Mouse (Mus musculus): ENCODE measurements around the gene Cryba4. TPM values are rescaled to one million over a fixed set of nuclear protein-coding genes. Genes with fewer than 3 reads are reported as not detected.

Gene Cryba4
- polyA plus RNA-seq, 1 experiment: not detected

DNA sequence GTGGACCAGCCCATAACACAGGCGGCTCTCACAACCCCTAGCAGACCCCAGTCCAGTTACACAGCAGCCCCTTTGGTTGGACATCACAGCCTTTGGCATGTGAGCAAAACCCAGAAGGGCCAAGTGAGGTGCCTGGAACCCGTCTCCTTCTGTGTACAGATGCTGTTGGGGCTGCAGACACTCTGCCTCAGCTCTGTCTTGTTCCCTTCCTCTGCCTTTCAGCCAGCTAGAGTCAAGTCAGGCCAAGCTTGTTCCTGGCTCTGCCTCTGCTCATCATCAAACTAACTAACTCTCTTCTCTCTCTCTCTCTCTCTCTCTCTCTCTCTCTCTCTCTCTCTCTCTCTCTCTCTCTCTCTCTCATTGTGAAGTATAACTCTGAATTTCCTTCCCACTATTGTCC, 15.7 kb downstream of the Cryba4 start:
- Histone ChIP-seq H3K36me3 (ENCODE audit: control insufficient read depth) (no peaks in the 10 kb centered on the region), H3K27me3 (ENCODE audit: control insufficient read depth) (peaks cover 22% of the 10 kb centered on the region), H3K4me1 (ENCODE audit: control insufficient read depth) (peaks cover 19% of the 10 kb centered on the region), H3K4me3 (replicated peaks) (no peak overlapping the region), H3K9me3 (ENCODE audit: control insufficient read depth, low read length) (peaks cover 5% of the 10 kb centered on the region; the same call in 1 of the 2 replicates)
- no peak for TF ChIP-seq TAL1 (IDR thresholded peaks at IDR 0.05; ENCODE audit: low read length)
- no peak for TF ChIP-seq GATA1 (IDR thresholded peaks at IDR 0.05; ENCODE audit: low read length)

DNA sequence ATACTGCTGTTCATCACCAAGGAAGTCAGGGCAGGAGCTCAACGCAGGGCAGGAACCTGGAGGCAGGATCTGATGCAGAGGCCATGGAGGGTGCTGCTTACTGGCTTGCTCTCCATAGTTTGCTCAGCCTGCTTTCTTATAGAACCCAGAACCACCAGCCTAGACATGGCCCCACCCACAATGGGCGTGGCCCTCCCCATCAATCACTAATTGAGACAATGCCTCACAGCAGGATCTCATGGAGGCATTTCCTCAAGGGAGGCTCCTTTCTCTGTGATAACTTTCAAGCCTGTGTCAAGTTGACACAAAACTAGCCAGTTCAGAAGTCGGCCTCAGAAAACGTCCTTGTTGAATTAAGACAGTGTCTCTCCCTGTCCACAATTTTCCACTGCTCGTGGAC, 16.5 kb downstream of the Cryba4 start:
- Histone ChIP-seq H3K36me3 (ENCODE audit: control insufficient read depth) (no peaks in the 10 kb centered on the region), H3K9me3 (ENCODE audit: control insufficient read depth, low read length) (peaks cover 5% of the 10 kb centered on the region; the same call in 1 of the 2 replicates), H3K27me3 (ENCODE audit: control insufficient read depth) (peaks cover 30% of the 10 kb centered on the region), H3K4me3 (replicated peaks) (no peak overlapping the region), H3K4me1 (ENCODE audit: control insufficient read depth) (peaks cover 11% of the 10 kb centered on the region)
- no peak for TF ChIP-seq GATA1 (IDR thresholded peaks at IDR 0.05; ENCODE audit: low read length)
- TF ChIP-seq TAL1 (IDR thresholded peaks at IDR 0.05; ENCODE audit: low read length): no peak

DNA sequence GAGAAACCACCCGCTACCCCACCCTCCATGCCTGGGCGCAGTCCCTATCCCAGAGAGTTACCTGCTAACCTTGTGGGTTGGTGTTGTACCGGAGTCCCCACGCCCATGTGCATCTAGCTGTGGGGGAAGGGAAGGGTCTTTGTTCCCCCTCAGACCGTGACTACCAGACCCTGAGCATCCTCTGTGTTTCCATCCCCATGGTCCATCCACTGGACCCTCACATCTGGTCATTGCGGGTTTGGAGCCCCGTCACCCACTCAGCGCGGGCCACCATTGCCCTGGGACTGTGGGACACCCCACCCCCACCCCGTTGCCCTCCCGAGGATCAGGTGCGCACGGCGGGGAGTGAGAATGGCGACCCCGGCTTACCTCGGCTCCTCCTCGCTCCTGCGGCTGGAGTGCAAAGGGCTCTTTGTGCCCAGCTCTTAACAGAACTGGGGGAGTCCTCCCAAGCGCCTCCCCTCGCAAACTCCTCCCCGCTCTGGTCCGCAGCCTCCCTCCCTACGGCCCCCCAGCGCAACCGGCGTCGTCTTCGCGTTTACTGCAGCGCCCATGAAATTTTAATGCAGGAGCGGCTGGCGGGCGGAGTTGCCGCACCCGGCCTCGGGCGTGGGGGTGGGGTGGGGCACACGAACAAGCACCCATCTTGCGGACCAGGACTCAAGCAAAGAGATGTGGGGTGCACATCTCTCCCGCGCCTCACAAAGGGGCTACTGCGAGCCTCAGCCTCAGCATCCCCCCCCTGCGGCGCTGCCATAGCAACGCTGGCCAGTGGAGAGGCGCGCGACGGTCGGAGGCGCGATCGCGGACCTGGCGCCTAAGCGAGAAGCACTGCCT, 23.9 kb downstream of the Cryba4 start:
- Histone ChIP-seq H3K36me3 (ENCODE audit: control insufficient read depth) (no peaks in the 10 kb centered on the region), H3K9me3 (ENCODE audit: control insufficient read depth, low read length) (no peaks in the 10 kb centered on the region), H3K4me1 (ENCODE audit: control insufficient read depth) (no peaks in the 10 kb centered on the region), H3K27me3 (ENCODE audit: control insufficient read depth) (peaks cover 76% of the 10 kb centered on the region), H3K4me3 (replicated peaks) (no peak overlapping the region)
- TF ChIP-seq GATA1 (IDR thresholded peaks at IDR 0.05; ENCODE audit: low read length) (no peak), TAL1 (IDR thresholded peaks at IDR 0.05; ENCODE audit: low read length) (no peak)

DNA sequence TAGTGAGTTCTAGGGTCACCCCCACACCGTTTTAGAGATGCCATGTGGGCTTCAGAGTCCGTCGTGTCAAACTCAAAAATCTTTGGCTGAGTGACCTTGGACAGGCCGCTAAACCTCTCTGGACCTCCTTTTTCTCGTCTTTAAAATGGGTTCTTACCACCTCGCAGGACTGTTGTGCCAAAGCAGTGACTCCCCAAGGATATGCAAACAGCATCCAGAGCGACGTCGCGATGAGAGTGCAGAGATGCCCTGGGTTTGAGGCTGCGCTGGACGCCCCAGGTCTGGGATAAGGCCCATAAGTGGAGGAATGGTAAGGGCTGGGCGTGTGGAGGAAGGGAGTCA, 24.4 kb downstream of the Cryba4 start:
- Histone ChIP-seq H3K27me3 (ENCODE audit: control insufficient read depth) (peaks cover 76% of the 10 kb centered on the region), H3K4me3 (replicated peaks) (no peak overlapping the region), H3K9me3 (ENCODE audit: control insufficient read depth, low read length) (no peaks in the 10 kb centered on the region), H3K4me1 (ENCODE audit: control insufficient read depth) (no peaks in the 10 kb centered on the region), H3K36me3 (ENCODE audit: control insufficient read depth) (no peaks in the 10 kb centered on the region)
- TF ChIP-seq GATA1 (IDR thresholded peaks at IDR 0.05; ENCODE audit: low read length) (no peak), TAL1 (IDR thresholded peaks at IDR 0.05; ENCODE audit: low read length) (no peak)

DNA sequence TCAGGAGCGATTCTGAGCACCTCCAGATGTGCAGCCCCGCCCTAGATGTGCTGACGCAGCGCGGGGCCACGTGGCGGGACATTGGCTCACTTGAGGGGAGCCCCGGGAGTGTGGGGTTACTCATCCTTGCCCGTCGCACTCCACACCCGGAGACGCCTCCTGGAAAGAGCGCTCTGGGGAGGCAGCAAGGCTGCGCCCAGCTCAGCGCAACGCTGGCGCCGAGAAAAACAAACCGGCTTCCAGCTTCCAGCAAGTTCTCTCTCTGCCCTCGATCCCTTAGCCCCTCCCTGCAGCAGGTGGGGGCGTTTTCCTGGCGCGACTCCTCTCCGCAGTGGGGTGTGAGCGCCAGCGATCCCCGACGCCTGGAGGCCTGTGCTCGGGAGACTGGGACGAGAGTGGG, 25.0 kb downstream of the Cryba4 start:
- TF ChIP-seq TAL1 (IDR thresholded peaks at IDR 0.05; ENCODE audit: low read length) (no peak), GATA1 (IDR thresholded peaks at IDR 0.05; ENCODE audit: low read length) (no peak)
- no peak overlapping the region for H3K4me3 ChIP-seq (replicated peaks)
- H3K36me3 ChIP-seq (ENCODE audit: control insufficient read depth): no peaks in the 10 kb centered on the region
- H3K4me1 ChIP-seq (ENCODE audit: control insufficient read depth): no peaks in the 10 kb centered on the region
- no peaks in the 10 kb centered on the region for H3K9me3 ChIP-seq (ENCODE audit: control insufficient read depth, low read length)
- peaks cover 76% of the 10 kb centered on the region for H3K27me3 ChIP-seq (ENCODE audit: control insufficient read depth)

DNA sequence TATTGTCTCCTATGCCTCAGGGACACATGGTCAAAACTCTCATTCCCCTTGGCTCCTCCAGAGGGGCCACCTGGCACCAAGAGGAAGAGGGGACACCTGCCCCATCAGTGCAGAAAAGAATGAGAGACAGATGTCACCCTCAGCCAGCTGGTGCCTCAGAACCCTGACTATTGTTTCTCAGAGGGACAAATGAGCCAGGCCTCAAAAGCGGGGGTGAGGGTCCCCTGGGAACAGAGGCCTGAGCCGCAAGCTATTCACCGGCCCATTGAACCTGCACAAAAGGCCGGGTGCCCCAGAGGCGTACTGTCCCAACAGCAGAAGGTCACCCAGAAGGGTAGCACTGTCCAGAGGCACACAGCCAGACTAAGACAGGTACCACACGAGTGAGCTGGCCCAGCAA, 26.7 kb downstream of the Cryba4 start:
- Histone ChIP-seq H3K4me3 (replicated peaks) (no peak overlapping the region), H3K4me1 (ENCODE audit: control insufficient read depth) (no peaks in the 10 kb centered on the region), H3K9me3 (ENCODE audit: control insufficient read depth, low read length) (no peaks in the 10 kb centered on the region), H3K36me3 (ENCODE audit: control insufficient read depth) (no peaks in the 10 kb centered on the region), H3K27me3 (ENCODE audit: control insufficient read depth) (peaks cover 62% of the 10 kb centered on the region)
- TF ChIP-seq TAL1 (IDR thresholded peaks at IDR 0.05; ENCODE audit: low read length) (no peak), GATA1 (IDR thresholded peaks at IDR 0.05; ENCODE audit: low read length) (no peak)

DNA sequence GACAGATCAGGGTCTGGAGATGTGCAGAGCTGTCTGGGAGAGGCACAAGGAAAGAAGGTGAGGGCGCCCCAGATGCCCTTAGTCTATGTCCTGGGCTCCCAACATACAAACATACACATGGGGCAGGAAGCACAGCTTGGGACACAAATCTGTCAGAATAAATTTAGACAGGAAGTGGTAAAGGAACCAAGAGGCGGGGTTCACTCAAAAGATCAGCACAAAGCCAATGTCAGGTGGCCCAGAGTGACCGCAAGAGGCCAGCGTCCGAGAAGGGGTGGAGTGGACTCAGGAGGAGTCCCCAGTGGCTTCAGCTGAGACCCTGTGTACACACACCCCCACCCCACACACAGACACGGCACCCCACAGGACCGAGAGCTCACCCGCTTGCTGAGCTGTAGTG, 32.1 kb downstream of the Cryba4 start:
- Histone ChIP-seq H3K4me1 (ENCODE audit: control insufficient read depth) (no peaks in the 10 kb centered on the region), H3K36me3 (ENCODE audit: control insufficient read depth) (no peaks in the 10 kb centered on the region), H3K27me3 (ENCODE audit: control insufficient read depth) (peaks cover 11% of the 10 kb centered on the region), H3K4me3 (replicated peaks) (no peak overlapping the region), H3K9me3 (ENCODE audit: control insufficient read depth, low read length) (no peaks in the 10 kb centered on the region)
- TF ChIP-seq GATA1 (IDR thresholded peaks at IDR 0.05; ENCODE audit: low read length): no peak
- no peak for TF ChIP-seq TAL1 (IDR thresholded peaks at IDR 0.05; ENCODE audit: low read length)

DNA sequence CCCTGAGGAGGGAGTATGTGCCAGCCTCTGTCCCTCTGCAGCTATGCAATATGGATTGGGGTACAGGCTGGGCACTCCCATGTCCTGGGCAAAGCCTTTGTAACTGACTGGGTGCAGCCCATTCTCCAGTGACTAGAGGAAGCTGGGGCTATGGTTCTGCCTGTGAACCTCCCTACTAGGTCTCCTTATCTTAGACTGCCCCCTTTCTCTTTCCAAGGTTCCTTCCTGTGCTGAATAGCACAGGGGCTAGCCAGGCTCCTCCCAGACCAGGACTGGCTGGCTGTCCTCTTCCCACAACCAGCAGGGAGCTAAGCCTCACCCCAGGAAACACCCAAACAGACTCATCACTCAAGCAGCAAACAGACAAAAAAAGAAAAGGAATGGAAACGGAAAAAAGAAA, 32.9 kb downstream of the Cryba4 start:
- no peak overlapping the region for H3K4me3 ChIP-seq (replicated peaks)
- TF ChIP-seq TAL1 (IDR thresholded peaks at IDR 0.05; ENCODE audit: low read length) (no peak), GATA1 (IDR thresholded peaks at IDR 0.05; ENCODE audit: low read length) (no peak)
- no peaks in the 10 kb centered on the region for H3K9me3 ChIP-seq (ENCODE audit: control insufficient read depth, low read length)
- no peaks in the 10 kb centered on the region for H3K36me3 ChIP-seq (ENCODE audit: control insufficient read depth)
- H3K4me1 ChIP-seq (ENCODE audit: control insufficient read depth): no peaks in the 10 kb centered on the region; the same call in 1 of the 2 replicates
- peaks cover 4% of the 10 kb centered on the region; the same call in 1 of the 2 replicates for H3K27me3 ChIP-seq (ENCODE audit: control insufficient read depth)

DNA sequence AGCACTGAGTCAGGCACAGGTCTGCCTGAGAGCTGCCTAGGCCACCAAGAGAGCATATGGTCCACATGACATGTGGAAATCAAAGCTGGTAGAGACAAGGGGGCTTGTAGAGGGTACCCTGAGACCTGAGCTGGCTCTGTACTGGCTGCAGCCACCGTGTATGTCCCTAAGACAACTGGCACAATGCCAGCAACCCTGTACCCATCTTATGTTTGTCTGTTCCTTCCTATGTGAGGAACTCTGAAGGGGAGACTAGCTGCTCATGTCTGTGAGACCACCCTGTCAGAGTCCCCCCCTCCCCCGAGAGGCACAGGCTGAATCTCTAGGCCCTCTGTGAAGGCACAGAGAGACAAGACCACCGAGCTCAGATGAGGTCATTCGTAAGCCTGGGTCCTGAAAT, 33.6 kb downstream of the Cryba4 start:
- Histone ChIP-seq H3K4me1 (ENCODE audit: control insufficient read depth) (no peaks in the 10 kb centered on the region; the same call in 1 of the 2 replicates), H3K36me3 (ENCODE audit: control insufficient read depth) (no peaks in the 10 kb centered on the region), H3K4me3 (replicated peaks) (no peak overlapping the region), H3K27me3 (ENCODE audit: control insufficient read depth) (no peaks in the 10 kb centered on the region; the same call in 1 of the 2 replicates), H3K9me3 (ENCODE audit: control insufficient read depth, low read length) (no peaks in the 10 kb centered on the region)
- TF ChIP-seq GATA1 (IDR thresholded peaks at IDR 0.05; ENCODE audit: low read length) (no peak), TAL1 (IDR thresholded peaks at IDR 0.05; ENCODE audit: low read length) (no peak)

Measured in erythroblast, embryonic 14.5 days (primary cell).